Mouse (Mus musculus) monocyte, adult 2 months (primary cell): ENCODE measurements around the gene Tepp.

ENCODE experiments used
- DNase-seq, 2 experiments: peaks; one replicate each; pipeline ENCODE4 v3.0.0; 2022; ENCODE audit warnings: low spot score in 2 of 2, low read depth in 1 of 2

Gene Tepp

DNA sequence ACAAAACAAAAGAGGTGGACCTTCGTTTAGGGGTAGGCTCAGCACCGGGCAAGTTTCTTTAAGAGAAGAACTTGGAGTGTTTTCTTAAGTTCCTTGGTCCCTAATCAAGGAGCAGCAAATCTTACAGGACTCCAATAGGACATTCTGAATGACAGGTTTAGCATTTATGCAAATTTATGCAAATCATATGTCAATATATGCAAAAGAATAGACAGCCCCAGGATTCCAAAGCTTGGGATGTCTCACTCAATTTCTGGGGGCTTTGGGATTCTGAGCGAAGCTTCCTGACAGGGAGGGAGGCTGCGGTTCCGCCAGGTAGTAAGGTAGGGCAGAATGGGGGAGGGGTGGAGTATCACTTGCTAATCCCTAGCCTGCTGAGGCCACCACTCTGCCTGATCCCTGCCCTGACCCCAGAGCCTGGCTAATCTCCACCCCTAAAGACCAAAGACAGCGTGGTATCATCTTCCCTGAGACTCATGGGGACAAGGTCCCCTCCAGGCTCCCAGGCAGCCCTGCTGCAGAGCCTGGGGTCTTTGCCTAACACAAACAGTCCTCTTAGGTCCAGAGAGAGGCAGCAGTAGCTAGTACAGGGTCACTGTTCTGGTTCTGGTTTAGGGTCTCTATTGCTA, at the start of gene Tepp:
Gene Tepp (plus strand): TSS at position 225 of the 629 bp plus-strand sequence.
- DNase-seq, result no peak

- no peak for DNase-seq
These were observed 48.2 kb upstream of the Tepp start for GRCm38 (mm10) chr8:95262181-95262580.

DNA sequence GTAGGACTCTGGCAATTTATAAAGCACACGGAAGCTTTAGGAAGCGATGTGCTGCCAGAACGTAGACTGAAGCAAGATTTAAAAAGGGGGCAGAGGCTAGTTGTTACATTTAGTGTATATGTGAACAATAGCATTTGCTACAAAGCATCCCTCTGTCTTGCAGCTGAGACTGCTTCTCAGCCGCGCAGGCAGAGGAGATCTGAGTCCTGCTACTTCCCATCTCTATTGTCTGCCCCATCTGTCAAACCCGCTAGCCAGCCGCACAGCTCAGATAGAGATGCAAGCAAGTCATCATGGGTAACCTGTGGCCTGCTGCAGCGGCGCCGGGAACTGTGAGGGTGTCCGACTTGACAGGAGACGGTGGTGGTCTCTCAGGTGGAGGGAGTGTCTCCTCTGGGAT, 39.9 kb upstream of the Tepp start:
- no peak for DNase-seq

- DNase-seq, result no peak
These were observed 38.5 kb upstream of the Tepp start for GRCm38 (mm10) chr8:95271841-95272240.

- no peak for DNase-seq
These were observed 37.5 kb upstream of the Tepp start for GRCm38 (mm10) chr8:95272871-95273270.

DNA sequence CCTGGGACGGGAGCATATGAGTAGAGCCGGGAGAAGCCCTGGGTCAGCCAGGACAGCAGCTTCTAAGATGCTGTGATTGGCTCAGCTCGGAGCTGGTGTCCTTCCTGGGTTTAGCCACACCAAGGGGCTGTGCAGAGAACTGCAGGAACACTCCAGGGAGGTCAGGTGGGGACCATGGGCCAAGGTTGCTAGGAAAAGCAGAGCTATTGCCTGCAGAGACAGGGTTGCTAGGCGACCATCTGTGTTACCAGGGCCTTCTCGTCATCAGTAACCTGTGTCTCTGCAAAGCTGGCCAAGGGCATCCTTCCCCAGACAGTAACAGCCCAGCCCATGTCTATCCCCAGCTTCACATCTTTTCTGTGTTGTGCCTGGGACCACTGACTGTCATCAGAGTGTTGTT, 28.9 kb upstream of the Tepp start:
- DNase-seq, result no peak

GRCm38 (mm10) chr8:95289066-95289650, 21.2 kb upstream of the Tepp start:
- DNase-seq, result no peak

GRCm38 (mm10) chr8:95293172-95293571, 17.2 kb upstream of the Tepp start:
- DNase-seq, result peak; percentile 16 to 21

DNA sequence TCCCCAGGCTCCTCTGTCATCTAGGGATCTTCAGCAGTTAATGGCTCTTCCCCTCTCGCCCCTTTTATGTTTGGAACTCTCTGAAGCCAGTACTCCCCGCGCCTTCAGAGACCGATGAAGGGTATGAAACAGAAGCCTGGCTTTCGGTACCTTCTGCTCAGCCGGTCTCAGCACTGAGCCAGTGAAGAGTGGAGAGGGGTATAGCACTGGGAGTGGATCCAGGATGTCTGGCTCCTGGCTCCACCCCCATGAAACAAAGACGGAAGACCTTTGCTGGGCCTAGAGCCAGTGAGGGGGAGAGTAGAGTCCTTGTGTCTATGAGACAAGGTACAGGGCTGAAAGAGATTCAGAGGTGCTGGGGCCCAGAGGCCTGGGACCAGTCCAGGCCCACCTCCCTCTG, 16.5 kb upstream of the Tepp start:
- no peak for DNase-seq

- no peak for DNase-seq
These were observed 8.0 kb upstream of the Tepp start for GRCm38 (mm10) chr8:95302410-95302809.

DNA sequence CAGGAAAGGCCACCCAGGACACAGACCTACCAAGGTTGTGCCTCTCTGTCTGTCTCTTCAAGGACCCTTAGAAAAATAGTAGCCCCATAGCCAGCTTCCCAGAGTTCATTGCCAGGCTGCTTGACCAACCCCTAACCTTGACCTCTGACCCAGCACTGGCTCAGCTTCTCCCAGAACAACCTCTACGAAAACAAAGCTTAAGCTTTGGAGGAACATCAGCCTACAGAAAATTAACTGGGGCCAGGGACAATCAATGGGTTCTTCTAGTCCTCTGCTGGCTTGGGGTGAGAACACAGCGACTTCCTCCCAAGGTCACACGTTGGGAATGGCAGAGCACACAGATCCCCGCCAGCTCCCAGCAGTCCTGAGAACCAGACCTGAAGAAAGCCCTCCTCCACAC, 4.8 kb upstream of the Tepp start:
- no peak for DNase-seq

DNA sequence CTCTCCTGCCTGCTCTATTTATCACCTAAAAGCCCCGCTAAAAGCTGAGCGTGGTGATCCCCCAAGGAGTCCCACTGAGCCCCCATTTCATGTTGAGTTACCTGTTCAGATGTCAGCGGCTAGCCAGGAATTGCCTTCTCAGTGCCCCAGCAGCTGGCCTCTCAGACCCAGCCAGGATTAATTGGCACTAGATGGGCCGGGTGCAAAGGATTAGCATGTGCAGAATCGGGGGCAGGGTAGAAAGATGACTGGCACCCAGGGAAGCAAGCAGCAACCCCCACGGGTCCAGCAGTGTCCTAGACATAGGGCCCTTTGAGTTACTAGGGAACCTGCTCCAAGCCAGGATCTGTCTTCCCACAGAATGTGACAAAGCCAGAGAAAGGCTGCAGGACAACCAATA, 3.9 kb upstream of the Tepp start, which contains the start of gene Cngb1:
Gene Cngb1 (minus strand): TSS at position 155 of the 400 bp plus-strand sequence.
- no peak for DNase-seq

DNA sequence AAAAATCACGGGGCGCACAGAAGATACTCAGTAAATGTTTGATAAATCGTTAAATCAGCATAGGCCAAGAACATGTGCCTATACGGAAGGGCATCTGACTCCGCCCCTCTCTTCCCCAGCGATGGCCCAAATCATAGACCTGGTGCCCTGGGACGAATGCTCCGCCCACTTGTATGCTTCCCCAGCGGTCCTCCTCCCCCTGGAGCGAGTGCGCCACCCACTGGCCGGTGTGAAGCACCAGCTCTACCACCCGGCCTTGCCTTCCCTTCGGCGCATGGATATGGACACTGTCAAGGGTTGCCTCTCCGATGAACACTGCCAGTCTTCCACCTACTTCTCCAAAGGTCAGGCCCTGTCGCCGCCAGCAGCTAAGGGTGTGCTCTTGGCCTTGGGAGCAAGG, 2.5 kb downstream of the Tepp start:
- DNase-seq, result no peak

DNA sequence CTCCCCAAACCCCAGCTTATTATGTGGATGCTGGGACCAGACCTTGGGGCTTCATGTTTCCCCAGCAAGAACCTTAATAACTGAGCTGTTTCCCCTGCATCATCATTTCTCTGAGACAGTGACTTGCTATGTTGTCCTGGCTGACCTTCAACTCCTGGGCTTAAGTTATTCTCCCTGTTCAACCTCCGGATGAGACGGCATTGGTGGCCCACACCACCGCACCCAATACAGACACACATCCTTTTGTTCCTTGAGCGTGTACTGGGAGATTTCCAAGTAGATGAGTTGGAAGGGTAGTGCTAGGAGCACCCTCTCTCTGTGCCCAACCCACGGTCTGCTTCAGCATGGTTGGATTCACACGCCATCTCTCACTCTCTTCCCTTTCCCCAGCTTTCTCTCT, 3.5 kb downstream of the Tepp start:
- DNase-seq, result no peak

GRCm38 (mm10) chr8:95314707-95315106, 4.3 kb downstream of the Tepp start:
- no peak for DNase-seq

GRCm38 (mm10) chr8:95315350-95315749, 5.0 kb downstream of the Tepp start:
- DNase-seq, result no peak

GRCm38 (mm10) chr8:95320224-95321139, 10.1 kb downstream of the Tepp start:
- no peak for DNase-seq

DNA sequence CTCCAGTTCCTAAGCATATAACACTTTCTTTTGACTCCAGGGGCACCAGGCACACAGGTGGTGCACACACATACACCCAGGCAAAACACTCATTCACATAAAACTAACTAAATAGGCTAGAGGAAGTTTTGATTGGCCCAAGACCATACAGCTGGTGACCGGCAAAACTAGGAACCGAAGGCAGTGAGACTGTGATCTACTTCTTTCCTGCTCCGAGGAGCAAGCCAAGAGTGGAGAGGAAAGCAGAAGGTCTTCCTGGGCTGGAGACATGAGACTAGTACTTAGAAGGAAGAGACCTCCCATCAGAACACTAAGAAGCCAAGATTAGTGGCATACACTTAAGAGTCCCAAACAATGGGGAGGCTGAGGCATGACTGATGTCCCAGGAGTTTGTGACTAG, 12.8 kb downstream of the Tepp start:
- no peak for DNase-seq

- no peak for DNase-seq
These were observed 14.3 kb downstream of the Tepp start for GRCm38 (mm10) chr8:95324646-95325045.

DNA sequence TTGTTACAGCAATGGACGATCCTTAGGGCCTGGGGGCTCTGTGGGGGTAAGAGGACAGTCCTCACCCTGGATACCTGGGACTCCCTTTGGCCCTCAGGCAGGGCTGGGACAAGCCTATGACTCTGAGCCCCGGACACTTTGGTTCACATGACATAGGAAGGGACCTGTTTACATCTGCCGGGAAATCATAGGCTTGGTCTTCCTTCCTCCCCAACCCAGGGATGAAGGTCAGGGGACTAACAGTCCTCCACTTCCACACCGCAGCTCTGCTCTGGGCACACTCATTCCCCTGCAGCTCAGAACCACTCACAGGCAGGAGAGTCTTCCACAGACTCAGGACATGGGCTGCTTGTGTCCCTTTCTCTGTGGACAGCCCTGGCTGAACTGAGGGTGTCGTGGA, 16.5 kb downstream of the Tepp start:
- DNase-seq, result no peak

DNA sequence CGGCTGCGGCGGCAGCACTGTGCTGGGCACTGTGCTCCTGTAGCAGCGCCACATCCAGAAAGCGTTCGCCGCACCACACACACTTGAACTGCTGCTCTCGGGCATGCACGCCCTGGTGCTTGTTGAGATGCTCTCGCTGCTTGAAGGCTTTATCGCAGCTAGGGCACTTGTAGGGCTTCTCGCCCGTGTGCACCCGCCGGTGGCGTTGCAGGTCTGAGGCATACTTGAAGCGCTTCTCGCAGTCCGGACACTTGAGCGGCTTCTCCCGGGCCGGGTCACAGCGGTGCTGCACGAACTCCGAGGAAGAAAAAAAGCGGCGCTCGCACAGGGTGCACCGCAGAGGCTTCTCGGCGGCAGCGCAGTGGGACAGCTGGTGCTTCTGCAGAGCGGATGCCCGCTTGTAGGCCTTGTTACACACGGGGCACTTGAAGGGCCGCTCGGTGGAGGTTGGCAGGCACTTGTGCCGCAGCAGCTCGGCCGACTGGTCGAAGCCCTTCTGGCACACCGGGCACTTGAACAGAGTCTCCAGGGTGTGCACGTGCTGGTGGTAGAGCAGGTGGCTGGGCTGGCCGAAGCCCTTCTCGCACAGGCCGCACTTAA, 17.6 kb downstream of the Tepp start:
- DNase-seq, result no peak

- DNase-seq, result no peak
These were observed 20.0 kb downstream of the Tepp start for GRCm38 (mm10) chr8:95330367-95330766.
